Mouse (Mus musculus) MEL (cell line): Measurements from ENCODE around the gene Sars2. TPM values are rescaled to one million over a fixed set of nuclear protein-coding genes. Genes with fewer than 3 reads are reported as not detected.

Experiments used
- DNase-seq: peaks from one replicate; pipeline ENCODE4 v3.0.0; 2011; ENCODE audit warnings: low read depth, low spot score
- H3K27ac ChIP-seq: 2 replicates; pipeline ENCODE4 v1.5.1; 2012; ENCODE audit warnings: low read depth, mild to moderate bottlenecking, control low read depth, low read length, moderate library complexity; ENCODE audit not compliant: control insufficient read depth
- H3K27me3 ChIP-seq, 2 experiments: fragments of 150-350 bp in 1 of 2; sonication (generic) in 1 of 2; 2 replicates each; pipeline ENCODE4 v1.6.1; 2012; ENCODE audit warnings: low read length in 2 of 2, mild to moderate bottlenecking in 2 of 2, improper control_type of control experiment in 1 of 2, moderate library complexity in 1 of 2; ENCODE audit not compliant: insufficient read depth in 2 of 2, control insufficient read depth in 1 of 2
- H3K36me3 ChIP-seq, 2 experiments: 2 replicates each; pipeline ENCODE4 v1.6.1; 2012 to 2014; ENCODE audit warnings: low read length in 2 of 2, improper control_type of control experiment in 1 of 2, inconsistent platforms in 1 of 2, mild to moderate bottlenecking in 1 of 2; ENCODE audit not compliant: insufficient read depth in 2 of 2, control insufficient read depth in 1 of 2
- H3K4me1 ChIP-seq, 2 experiments: fragments of 150-350 bp in 1 of 2; sonication (generic) in 1 of 2; 2 replicates each; pipeline ENCODE4 v1.6.1; 2012; ENCODE audit warnings: low read length in 2 of 2, improper control_type of control experiment in 1 of 2, mild to moderate bottlenecking in 1 of 2; ENCODE audit not compliant: insufficient read depth in 2 of 2, control insufficient read depth in 1 of 2
- H3K4me3 ChIP-seq, 2 experiments: fragments of 150-350 bp in 1 of 2; sonication (generic) in 1 of 2; 2 replicates each; pipeline ENCODE4 v1.5.1; 2012; ENCODE audit warnings: low read depth in 2 of 2, low read length in 2 of 2, mild to moderate bottlenecking in 2 of 2, moderate library complexity in 2 of 2, control low read depth in 1 of 2, improper control_type of control experiment in 1 of 2; ENCODE audit not compliant: control insufficient read depth in 1 of 2, insufficient read depth in 1 of 2
- H3K79me2 ChIP-seq: 2 replicates; pipeline ENCODE4 v1.6.1; 2012; ENCODE audit warnings: mild to moderate bottlenecking, low read length, moderate library complexity; ENCODE audit not compliant: control insufficient read depth, poor library complexity, insufficient read depth
- H3K9ac ChIP-seq: 2 replicates; pipeline ENCODE4 v1.6.1; 2012; ENCODE audit warnings: low read depth, mild to moderate bottlenecking, control low read depth, low read length, moderate library complexity; ENCODE audit not compliant: control insufficient read depth, poor library complexity, severe bottlenecking
- H3K9me3 ChIP-seq: fragments of 150-350 bp; sonication (generic); replicated peaks from 2 replicates; pipeline ENCODE4 v1.6.1; 2012; ENCODE audit warnings: mild to moderate bottlenecking, low read length, improper control_type of control experiment, moderate library complexity; ENCODE audit not compliant: insufficient read depth
- BHLHE40 ChIP-seq: IDR thresholded peaks from 2 replicates; pipeline ENCODE4 v1.6.1; 2012; ENCODE audit warnings: low read depth, mild to moderate bottlenecking, inconsistent platforms, low read length, improper control_type of control experiment, borderline replicate concordance
- CHD2 ChIP-seq: IDR thresholded peaks from 2 replicates; pipeline ENCODE4 v1.6.1; 2011; ENCODE audit warnings: low read length, improper control_type of control experiment
- CTCF ChIP-seq, 3 experiments: IDR thresholded peaks in 2 of 3; conservative IDR thresholded peaks in 1 of 3; 2 replicates each; pipeline ENCODE4 v1.5.1; 2011 to 2012; ENCODE audit warnings: low read length in 3 of 3, low read depth in 2 of 3, mild to moderate bottlenecking in 2 of 3, improper control_type of control experiment in 1 of 3, inconsistent platforms in 1 of 3, mixed read lengths in 1 of 3, moderate library complexity in 1 of 3; ENCODE audit not compliant: control insufficient read depth in 1 of 3, insufficient read depth in 1 of 3, poor library complexity in 1 of 3, severe bottlenecking in 1 of 3
- E2F4 ChIP-seq: IDR thresholded peaks from 2 replicates; pipeline ENCODE4 v1.6.1; 2011; ENCODE audit warnings: low read depth, low read length, improper control_type of control experiment, borderline replicate concordance
- ELF1 ChIP-seq: IDR thresholded peaks from 2 replicates; pipeline ENCODE4 v1.6.1; 2014; ENCODE audit warnings: low read depth, mild to moderate bottlenecking, inconsistent platforms, low read length, improper control_type of control experiment, moderate library complexity
- EP300 ChIP-seq, 2 experiments: IDR thresholded peaks; 2 replicates each; pipeline ENCODE4 v1.6.1; 2011; ENCODE audit warnings: improper control_type of control experiment in 2 of 2, low read length in 2 of 2, low read depth in 1 of 2, mild to moderate bottlenecking in 1 of 2
- GABPA ChIP-seq: IDR thresholded peaks from 2 replicates; pipeline ENCODE4 v1.6.1; 2012; ENCODE audit warnings: low read depth, mild to moderate bottlenecking, inconsistent platforms, low read length, improper control_type of control experiment, moderate library complexity
- GATA1 ChIP-seq: IDR thresholded peaks from 2 replicates; pipeline ENCODE4 v1.6.1; 2011; ENCODE audit warnings: low read depth, low read length, improper control_type of control experiment
- HCFC1 ChIP-seq: IDR thresholded peaks from 2 replicates; pipeline ENCODE4 v1.6.1; 2012; ENCODE audit warnings: low read depth, mild to moderate bottlenecking, inconsistent platforms, low read length, improper control_type of control experiment, moderate library complexity
- KAT2A ChIP-seq: conservative IDR thresholded peaks from 2 replicates; pipeline ENCODE4 v1.6.1; 2012; ENCODE audit warnings: low read depth, low read length, improper control_type of control experiment, inconsistent platforms
- MAX ChIP-seq: IDR thresholded peaks from 2 replicates; pipeline ENCODE4 v1.6.1; 2011; ENCODE audit warnings: low read length, improper control_type of control experiment
- MEF2A ChIP-seq: IDR thresholded peaks from 2 replicates; pipeline ENCODE4 v1.6.1; 2014; ENCODE audit warnings: low read depth, mild to moderate bottlenecking, inconsistent platforms, low read length, improper control_type of control experiment; ENCODE audit not compliant: poor library complexity, insufficient replicate concordance, severe bottlenecking; ENCODE audit errors: extremely low read depth
- MYB ChIP-seq: IDR thresholded peaks from 2 replicates; pipeline ENCODE4 v1.6.1; 2011; ENCODE audit warnings: mild to moderate bottlenecking, low read depth, low read length, improper control_type of control experiment
- MYC ChIP-seq: IDR thresholded peaks from 2 replicates; pipeline ENCODE4 v1.6.1; 2011; ENCODE audit warnings: low read depth, mild to moderate bottlenecking, low read length, improper control_type of control experiment, moderate library complexity
- NELFE ChIP-seq: IDR thresholded peaks from 2 replicates; pipeline ENCODE4 v1.6.1; 2011; ENCODE audit warnings: low read depth, low read length, improper control_type of control experiment
- NRF1 ChIP-seq: IDR thresholded peaks from 2 replicates; pipeline ENCODE4 v1.6.1; 2014; ENCODE audit warnings: low read depth, mild to moderate bottlenecking, inconsistent platforms, low read length, improper control_type of control experiment, moderate library complexity; ENCODE audit not compliant: poor library complexity, insufficient read depth, severe bottlenecking
- POLR2A ChIP-seq, 2 experiments: IDR thresholded peaks; 2 replicates each; pipeline ENCODE4 v1.6.1; 2011 to 2012; ENCODE audit warnings: low read length in 2 of 2, mild to moderate bottlenecking in 2 of 2, control low read depth in 1 of 2, improper control_type of control experiment in 1 of 2, low read depth in 1 of 2, moderate library complexity in 1 of 2; ENCODE audit not compliant: control insufficient read depth in 1 of 2, insufficient read depth in 1 of 2, poor library complexity in 1 of 2
- POLR2AphosphoS2 ChIP-seq: IDR thresholded peaks from 2 replicates; pipeline ENCODE4 v1.6.1; 2011; ENCODE audit warnings: low read length, improper control_type of control experiment
- RAD21 ChIP-seq: IDR thresholded peaks from 2 replicates; pipeline ENCODE4 v1.6.1; 2011; ENCODE audit warnings: mild to moderate bottlenecking, low read depth, low read length, improper control_type of control experiment
- SIN3A ChIP-seq: IDR thresholded peaks from 2 replicates; pipeline ENCODE4 v1.6.1; 2012; ENCODE audit warnings: low read length, improper control_type of control experiment, inconsistent platforms
- SMC3 ChIP-seq: IDR thresholded peaks from 2 replicates; pipeline ENCODE4 v1.6.1; 2011; ENCODE audit warnings: low read depth, low read length, improper control_type of control experiment
- TAL1 ChIP-seq: IDR thresholded peaks from 2 replicates; pipeline ENCODE4 v1.6.1; 2012; ENCODE audit warnings: mild to moderate bottlenecking, inconsistent platforms, low read length, moderate library complexity, mixed read lengths
- TBP ChIP-seq: IDR thresholded peaks from 2 replicates; pipeline ENCODE4 v1.8.0; 2011; ENCODE audit warnings: low read depth, low read length, improper control_type of control experiment
- TCF12 ChIP-seq: IDR thresholded peaks from 2 replicates; pipeline ENCODE4 v1.6.1; 2014; ENCODE audit warnings: low read depth, mild to moderate bottlenecking, inconsistent platforms, low read length, improper control_type of control experiment, moderate library complexity
- UBTF ChIP-seq: IDR thresholded peaks from 2 replicates; pipeline ENCODE4 v1.6.1; 2012; ENCODE audit warnings: low read depth, mild to moderate bottlenecking, inconsistent platforms, low read length, improper control_type of control experiment, moderate library complexity, borderline replicate concordance; ENCODE audit not compliant: insufficient read depth
- USF1 ChIP-seq: IDR thresholded peaks from 2 replicates; pipeline ENCODE4 v1.6.1; 2014; ENCODE audit warnings: low read depth, mild to moderate bottlenecking, inconsistent platforms, low read length, improper control_type of control experiment, moderate library complexity
- USF2 ChIP-seq, 2 experiments: IDR thresholded peaks; 2 replicates each; pipeline ENCODE4 v1.6.1; 2011 to 2012; ENCODE audit warnings: improper control_type of control experiment in 2 of 2, low read length in 2 of 2, borderline replicate concordance in 1 of 2, inconsistent platforms in 1 of 2, low read depth in 1 of 2, mild to moderate bottlenecking in 1 of 2; ENCODE audit not compliant: insufficient read depth in 1 of 2
- ZKSCAN1 ChIP-seq: IDR thresholded peaks from 2 replicates; pipeline ENCODE4 v1.6.1; 2012; ENCODE audit warnings: low read depth, mild to moderate bottlenecking, inconsistent platforms, low read length, improper control_type of control experiment, moderate library complexity
- ZMIZ1 ChIP-seq: IDR thresholded peaks from 2 replicates; pipeline ENCODE4 v1.6.1; 2012; ENCODE audit warnings: low read depth, mild to moderate bottlenecking, inconsistent platforms, low read length, improper control_type of control experiment, moderate library complexity
- ZNF384 ChIP-seq: IDR thresholded peaks from 2 replicates; pipeline ENCODE4 v1.6.1; 2012; ENCODE audit warnings: low read depth, mild to moderate bottlenecking, inconsistent platforms, low read length, improper control_type of control experiment
- polyA plus RNA-seq, 2 experiments: library from polyadenylated mRNA; stranded (reverse) in 1 of 2; unstranded in 1 of 2; fragments of >175 nt in 1 of 2; fragments of >200 nt in 1 of 2; gene quantifications; 2 replicates each; pipeline versions ENCODE4 v1.2.1 to v1.2.4; 2012; ENCODE audit warnings: low replicate concordance in 2 of 2, low read depth in 1 of 2; ENCODE audit not compliant: insufficient read length in 2 of 2, insufficient read depth in 1 of 2, missing spikeins in 1 of 2
- total RNA-seq: library from RNA; depleted of rRNA; stranded (reverse); fragments of 300-350 nt; gene quantifications from 2 replicates; pipeline ENCODE4 v1.2.3, GENCODE M21; 2012; rRNA removed

Sars2 gene
- total RNA-seq (19.2 and 21.3 TPM in 2 replicates), polyA plus RNA-seq (10 to 100 TPM in 1 of 2 experiments, not detected in 1; 51.4 TPM)

DNA sequence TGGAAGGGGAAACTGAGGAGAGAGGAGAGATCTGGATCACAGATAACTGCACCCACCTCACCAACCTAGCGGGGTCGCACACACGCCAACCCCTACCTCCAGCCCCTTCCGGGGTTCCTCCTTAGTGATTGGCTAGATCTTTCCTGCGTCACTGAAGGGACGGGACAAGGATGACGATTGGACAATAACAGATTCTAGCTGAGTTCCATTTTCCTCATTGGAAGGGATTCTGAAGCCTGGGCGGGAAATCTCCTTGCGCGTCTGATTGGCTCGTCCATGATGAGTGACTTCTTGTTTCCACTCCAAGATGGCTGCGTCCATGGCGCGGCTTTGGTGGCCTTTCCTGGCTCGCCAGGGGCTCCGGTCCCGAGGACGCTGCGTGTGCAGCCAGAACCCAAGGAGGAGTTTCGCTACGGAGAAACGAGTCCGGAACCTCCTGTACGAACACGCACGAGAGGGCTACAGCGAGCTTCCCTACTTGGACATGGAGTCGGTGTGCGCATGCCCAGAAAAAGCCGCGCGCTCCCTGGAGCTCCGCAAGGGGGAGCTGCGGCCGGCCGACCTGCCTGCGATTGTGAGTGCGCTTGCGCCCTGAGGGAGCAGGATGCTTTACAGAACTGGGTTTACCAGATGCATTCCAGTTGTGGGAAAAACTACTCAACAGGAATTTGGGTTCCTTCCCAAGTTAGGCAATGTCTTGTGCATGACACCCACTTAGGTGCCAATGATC is at the start of gene Sars2, which contains the start of gene Mrps12:
Sars2 (plus strand) TSS at position 284 of the 730 bp plus-strand sequence.
Mrps12 (minus strand) TSS at position 112 of the 730 bp plus-strand sequence.
- TF ChIP-seq ELF1 (peak; percentile 92), POLR2AphosphoS2 (peak; percentile 81), RAD21 (peak; percentile 23), SIN3A (peak; percentile 57; the same call in 1 of the 2 replicates), TAL1 (no peak), CHD2 (peak; percentile 67; the same call in 1 of the 2 replicates), MYC (peak; percentile 73; the same call in 1 of the 2 replicates), ZNF384 (no peak), EP300 (IDR thresholded peaks at IDR 0.05; ENCODE audit: low read depth in 1 of 2, low read length in 2 of 2) (no peak), SMC3 (peak; percentile 59), MAX (0 out of 2 replicates have a peak, but pooled peaks have one; percentile 15), USF1 (no peak), E2F4 (peak; percentile 95), CTCF (IDR thresholded peaks at IDR 0.05 in 2 of 3, conservative IDR thresholded peaks at IDR 0.05 in 1 of 3; ENCODE audit: control insufficient read depth in 1 of 3, insufficient read depth in 1 of 3, low read depth in 2 of 3, low read length in 3 of 3, poor library complexity in 1 of 3, severe bottlenecking in 1 of 3) (peak; percentile 68 to 90 (median 80)), MYB (no peak), NELFE (peak; percentile 90), HCFC1 (peak; percentile 82), ZMIZ1 (0 out of 2 replicates have a peak, but pooled peaks have one; percentile 74), ZKSCAN1 (no peak), GATA1 (peak; percentile 89), NRF1 (peak; percentile 83), POLR2A (IDR thresholded peaks at IDR 0.05; ENCODE audit: control insufficient read depth in 1 of 2, insufficient read depth in 1 of 2, low read depth in 1 of 2, low read length in 2 of 2, poor library complexity in 1 of 2) (peak; percentile 73 to 96), TCF12 (no peak), MEF2A (no peak), KAT2A (no peak; the same call in 1 of the 2 replicates), TBP (peak; percentile 74), USF2 (IDR thresholded peaks at IDR 0.05; ENCODE audit: borderline replicate concordance in 1 of 2, insufficient read depth in 1 of 2, low read depth in 1 of 2, low read length in 2 of 2) (no peak), BHLHE40 (no peak), GABPA (no peak), UBTF (no peak)
- Histone ChIP-seq H3K9ac (peak within 1 kb of the TSS; percentile 89), H3K36me3 (no peaks in the 10 kb centered on the region), H3K9me3 (no peaks in the 10 kb centered on the region), H3K27me3 (no peaks in the 10 kb centered on the region), H3K4me3 (peak within 1 kb of the TSS; percentile 69 to 86), H3K4me1 (peaks cover 0 to 4% of the 10 kb centered on the region in 2 experiments; a peak in 1 of 4 replicates), H3K27ac (peak within 1 kb of the TSS; percentile 82), H3K79me2 (peaks cover 5% of the 10 kb centered on the region; the same call in 1 of the 2 replicates)
- peak; percentile 99 for DNase-seq
